Mouse (Mus musculus) hindbrain, embryonic 11.5 days (tissue): ENCODE measurements at regions not wholly inside any gene's neighbourhood (a gene's known extent, or its start where the extent isn't known, plus 50 kb on each side); places are given as distances from the start of the nearest gene placed in this dataset.
"Not testable (repeated sequence)": the region's sequence is repeated elsewhere in the genome, so short reads cannot be mapped to it uniquely, and the experiment has no call there.

Experiments used
- ATAC-seq: fragments of 200-750 bp; cut with Nextera tagmentation; 2 replicates; pipeline ENCODE4 v1.8.0; 2017; ENCODE audit warnings: mild to moderate bottlenecking, moderate TSS enrichment, moderate library complexity; ENCODE audit not compliant: low FRiP score
- DNase-seq: peaks from one replicate; pipeline ENCODE4 v3.0.0-alpha.2; 2015; ENCODE audit warnings: low spot score
- H3K27ac ChIP-seq: fragments of 300-500 bp; sonication (generic); 2 replicates; pipeline ENCODE4 v1.5.1; 2014; ENCODE audit warnings: mild to moderate bottlenecking, low read depth, low read length
- H3K27me3 ChIP-seq: fragments of 300-500 bp; sonication (generic); 2 replicates; pipeline ENCODE4 v1.6.1; 2014; ENCODE audit warnings: mild to moderate bottlenecking, low read length, moderate library complexity, mixed read lengths; ENCODE audit not compliant: control insufficient read depth, insufficient read depth
- H3K36me3 ChIP-seq: fragments of 300-500 bp; sonication (generic); 2 replicates; pipeline ENCODE4 v1.6.1; 2014; ENCODE audit warnings: mild to moderate bottlenecking, low read length, moderate library complexity, mixed read lengths; ENCODE audit not compliant: control insufficient read depth, insufficient read depth
- H3K4me1 ChIP-seq: fragments of 300-500 bp; sonication (generic); replicated peaks from 2 replicates; pipeline ENCODE4 v1.6.1; 2014; ENCODE audit warnings: low read length, mixed read lengths; ENCODE audit not compliant: control insufficient read depth, insufficient read depth
- H3K4me2 ChIP-seq: fragments of 300-500 bp; sonication (generic); replicated peaks from 2 replicates; pipeline ENCODE4 v1.6.1; 2014; ENCODE audit warnings: mild to moderate bottlenecking, low read depth, low read length
- H3K4me3 ChIP-seq: fragments of 300-500 bp; sonication (generic); 2 replicates; pipeline ENCODE4 v1.5.1; 2014; ENCODE audit warnings: low read depth, low read length
- H3K9ac ChIP-seq: fragments of 300-500 bp; sonication (generic); 2 replicates; pipeline ENCODE4 v1.6.1; 2014; ENCODE audit warnings: low read depth, low read length
- H3K9me3 ChIP-seq: fragments of 300-500 bp; sonication (generic); 2 replicates; pipeline ENCODE4 v1.6.1; 2016; ENCODE audit warnings: low read length; ENCODE audit not compliant: control insufficient read depth
- WGBS: fragments of 180-500 bp; shearing (Covaris S2); extraction: QIAGEN DNeasy Blood & Tissue Kit; methylation state at CpG from one replicate; pipeline ENCODE4 v1.1.7; 2014; 5-methylcytosine and 5-hydroxymethylcytosine counted together

- H3K4me3 ChIP-seq, result no peak overlapping the region
- DNase-seq (no peak), ATAC-seq (no peak)
- 64% methylated on average over 4 of the region's 4 CpGs for WGBS
- no peak overlapping the region for H3K9ac ChIP-seq
- no peak overlapping the region for H3K27ac ChIP-seq
- no peaks in the 10 kb centered on the region for H3K36me3 ChIP-seq
- no peaks in the 10 kb centered on the region for H3K9me3 ChIP-seq
- H3K4me1 ChIP-seq, result no peaks in the 10 kb centered on the region
- H3K27me3 ChIP-seq, result no peaks in the 10 kb centered on the region
- no peak overlapping the region for H3K4me2 ChIP-seq
These were observed 134.9 kb upstream of the Tas2r119 start for GRCm38 (mm10) chr15:32042173-32042572.

GRCm38 (mm10) chr15:32042589-32042988, 134.5 kb upstream of the Tas2r119 start:
- H3K4me3 ChIP-seq, result no peak overlapping the region
- H3K27ac ChIP-seq, result no peak overlapping the region
- no peaks in the 10 kb centered on the region for H3K27me3 ChIP-seq
- no peaks in the 10 kb centered on the region for H3K9me3 ChIP-seq
- ATAC-seq (no peak), DNase-seq (no peak)
- WGBS, result 88% methylated on average over 1 of the region's 1 CpGs
- H3K9ac ChIP-seq, result no peak overlapping the region
- H3K36me3 ChIP-seq, result no peaks in the 10 kb centered on the region
- no peak overlapping the region for H3K4me2 ChIP-seq
- no peaks in the 10 kb centered on the region for H3K4me1 ChIP-seq

- ATAC-seq (no peak), DNase-seq (no peak)
- Histone ChIP-seq H3K9ac (no peak overlapping the region), H3K4me2 (no peak overlapping the region), H3K9me3 (no peaks in the 10 kb centered on the region), H3K36me3 (no peaks in the 10 kb centered on the region), H3K27ac (no peak overlapping the region), H3K4me1 (no peaks in the 10 kb centered on the region), H3K4me3 (no peak overlapping the region), H3K27me3 (no peaks in the 10 kb centered on the region)
These were observed 133.9 kb upstream of the Tas2r119 start for GRCm38 (mm10) chr15:32043207-32043606.

GRCm38 (mm10) chr15:32043670-32044069, 133.4 kb upstream of the Tas2r119 start:
- 92% methylated on average over 1 of the region's 1 CpGs for WGBS
- not testable (repeated sequence) for H3K27me3 ChIP-seq, H3K4me3 ChIP-seq, H3K36me3 ChIP-seq, ATAC-seq, DNase-seq, H3K9me3 ChIP-seq, H3K27ac ChIP-seq, H3K4me2 ChIP-seq, H3K4me1 ChIP-seq, H3K9ac ChIP-seq

GRCm38 (mm10) chr15:32048836-32049235, 128.3 kb upstream of the Tas2r119 start:
- WGBS, result 38% methylated on average over 5 of the region's 5 CpGs
- ATAC-seq, result no peak
- Histone ChIP-seq H3K4me2 (no peak overlapping the region), H3K27me3 (no peaks in the 10 kb centered on the region), H3K27ac (no peak overlapping the region), H3K4me3 (no peak overlapping the region), H3K36me3 (no peaks in the 10 kb centered on the region), H3K9me3 (no peaks in the 10 kb centered on the region), H3K9ac (no peak overlapping the region), H3K4me1 (no peaks in the 10 kb centered on the region)
- no peak for DNase-seq

- Histone ChIP-seq H3K27ac (no peak overlapping the region), H3K9ac (no peak overlapping the region), H3K4me3 (no peak overlapping the region), H3K36me3 (no peaks in the 10 kb centered on the region), H3K4me1 (no peaks in the 10 kb centered on the region), H3K9me3 (no peaks in the 10 kb centered on the region), H3K4me2 (no peak overlapping the region), H3K27me3 (no peaks in the 10 kb centered on the region)
- ATAC-seq (no peak), DNase-seq (no peak)
- WGBS, result 78% methylated on average over 4 of the region's 4 CpGs
These were observed 115.5 kb upstream of the Tas2r119 start for GRCm38 (mm10) chr15:32061573-32061972.

GRCm38 (mm10) chr15:32082109-32082508, 95.0 kb upstream of the Tas2r119 start:
- H3K27me3 ChIP-seq, result no peaks in the 10 kb centered on the region
- no peaks in the 10 kb centered on the region for H3K4me1 ChIP-seq
- H3K4me2 ChIP-seq, result no peak overlapping the region
- H3K36me3 ChIP-seq, result no peaks in the 10 kb centered on the region
- no peak for DNase-seq
- no peak overlapping the region for H3K4me3 ChIP-seq
- no peak for ATAC-seq
- H3K9me3 ChIP-seq, result no peaks in the 10 kb centered on the region
- H3K9ac ChIP-seq, result no peak overlapping the region
- no peak overlapping the region for H3K27ac ChIP-seq
- WGBS, result 91% methylated on average over 4 of the region's 4 CpGs

GRCm38 (mm10) chr15:32093889-32094288, 83.2 kb upstream of the Tas2r119 start:
- H3K9ac ChIP-seq, result no peak overlapping the region
- H3K36me3 ChIP-seq, result no peaks in the 10 kb centered on the region
- DNase-seq (peak; percentile 0), ATAC-seq (no peak)
- no peak overlapping the region for H3K27ac ChIP-seq
- H3K4me3 ChIP-seq, result no peak overlapping the region
- H3K4me1 ChIP-seq, result no peaks in the 10 kb centered on the region
- 81% methylated on average over 11 of the region's 11 CpGs for WGBS
- H3K27me3 ChIP-seq, result no peaks in the 10 kb centered on the region
- no peaks in the 10 kb centered on the region for H3K9me3 ChIP-seq
- no peak overlapping the region for H3K4me2 ChIP-seq

GRCm38 (mm10) chr15:32095554-32095953, 81.5 kb upstream of the Tas2r119 start:
- H3K4me2 ChIP-seq, result no peak overlapping the region
- no peaks in the 10 kb centered on the region for H3K4me1 ChIP-seq
- no peaks in the 10 kb centered on the region for H3K36me3 ChIP-seq
- WGBS, result 87% methylated on average over 1 of the region's 1 CpGs
- H3K9ac ChIP-seq, result no peak overlapping the region
- H3K4me3 ChIP-seq, result no peak overlapping the region
- no peaks in the 10 kb centered on the region for H3K9me3 ChIP-seq
- H3K27ac ChIP-seq, result no peak overlapping the region
- no peak for DNase-seq
- ATAC-seq, result no peak
- H3K27me3 ChIP-seq, result no peaks in the 10 kb centered on the region
